Mouse (Mus musculus) megakaryocyte, embryonic 14.5 days (primary cell): Measurements from ENCODE around the gene Gm3448. TPM values are rescaled to one million over a fixed set of nuclear protein-coding genes. Genes with fewer than 3 reads are reported as not detected.
"Not testable (repeated sequence)": the region's sequence is repeated elsewhere in the genome, so short reads cannot be mapped to it uniquely, and the experiment has no call there.

Experiments used
- H3K27me3 ChIP-seq: replicated peaks from 2 replicates; pipeline ENCODE3; 2012; ENCODE audit warnings: inconsistent platforms
- H3K36me3 ChIP-seq: replicated peaks from 2 replicates; pipeline ENCODE3; 2012; ENCODE audit warnings: low read length, inconsistent platforms, mixed read lengths
- H3K4me1 ChIP-seq: 2 replicates; pipeline ENCODE4 v1.6.1; 2012; ENCODE audit warnings: inconsistent platforms
- H3K4me3 ChIP-seq: replicated peaks from 2 replicates; pipeline ENCODE3; 2012; ENCODE audit warnings: moderate library complexity, mild to moderate bottlenecking, inconsistent platforms
- H3K9me3 ChIP-seq: 2 replicates; pipeline ENCODE4 v1.6.1; 2012; ENCODE audit warnings: inconsistent platforms
- polyA plus RNA-seq: library from polyadenylated mRNA; stranded (reverse); fragments of >175 nt; gene quantifications from 2 replicates; pipeline ENCODE4 v1.2.3, GENCODE M21; 2012; ENCODE audit warnings: low replicate concordance; ENCODE audit not compliant: insufficient read depth

The Gm3448 gene
- polyA plus RNA-seq, 1 experiment: 0.10 TPM

GRCm38 (mm10) chr17:15024502-15025193 is 16.7 kb downstream of the Gm3448 start:
- not testable (repeated sequence) for H3K27me3 ChIP-seq, H3K4me1 ChIP-seq, H3K4me3 ChIP-seq

GRCm38 (mm10) chr17:15023878-15024492 is 17.4 kb downstream of the Gm3448 start:
- not testable (repeated sequence) for H3K27me3 ChIP-seq, H3K9me3 ChIP-seq, H3K36me3 ChIP-seq, H3K4me1 ChIP-seq, H3K4me3 ChIP-seq

More at GRCm38 (mm10) chr17:15024502-15025193, 16.7 kb downstream of the Gm3448 start:
- not testable (repeated sequence) for H3K9me3 ChIP-seq, H3K36me3 ChIP-seq

- not testable (repeated sequence) for H3K4me1 ChIP-seq, H3K27me3 ChIP-seq, H3K4me3 ChIP-seq, H3K9me3 ChIP-seq, H3K36me3 ChIP-seq
Observed at GRCm38 (mm10) chr17:15021503-15022220, 19.7 kb downstream of the Gm3448 start.

- not testable (repeated sequence) for H3K36me3 ChIP-seq, H3K4me3 ChIP-seq, H3K27me3 ChIP-seq
Observed at GRCm38 (mm10) chr17:15009706-15010413, 31.5 kb downstream of the Gm3448 start, which contains the start of gene Gm3435. TSS of gene Gm3435 (plus strand) at chr17:15010176.

GRCm38 (mm10) chr17:15009088-15009487 is 32.2 kb downstream of the Gm3448 start:
- H3K27me3 ChIP-seq, H3K9me3 ChIP-seq, H3K4me1 ChIP-seq, H3K36me3 ChIP-seq, H3K4me3 ChIP-seq: not testable (repeated sequence)

More at GRCm38 (mm10) chr17:15009706-15010413, 31.5 kb downstream of the Gm3448 start, which contains the start of gene Gm3435:
- H3K9me3 ChIP-seq, H3K4me1 ChIP-seq: not testable (repeated sequence)

GRCm38 (mm10) chr17:15000047-15000446 is 41.3 kb downstream of the Gm3448 start:
- not testable (repeated sequence) for H3K4me3 ChIP-seq

GRCm38 (mm10) chr17:14994140-14994539 is 47.2 kb downstream of the Gm3448 start:
- not testable (repeated sequence) for H3K4me1 ChIP-seq, H3K27me3 ChIP-seq, H3K4me3 ChIP-seq, H3K36me3 ChIP-seq, H3K9me3 ChIP-seq

More at GRCm38 (mm10) chr17:15000047-15000446, 41.3 kb downstream of the Gm3448 start:
- H3K27me3 ChIP-seq, H3K4me1 ChIP-seq, H3K36me3 ChIP-seq, H3K9me3 ChIP-seq: not testable (repeated sequence)

GRCm38 (mm10) chr17:14993139-14993832 is 48.1 kb downstream of the Gm3448 start:
- not testable (repeated sequence) for H3K4me1 ChIP-seq, H3K27me3 ChIP-seq, H3K36me3 ChIP-seq, H3K9me3 ChIP-seq, H3K4me3 ChIP-seq

- not testable (repeated sequence) for H3K4me3 ChIP-seq, H3K9me3 ChIP-seq, H3K27me3 ChIP-seq, H3K4me1 ChIP-seq, H3K36me3 ChIP-seq
Observed at GRCm38 (mm10) chr17:14992522-14993138, 48.7 kb downstream of the Gm3448 start.

- H3K36me3 ChIP-seq, H3K4me1 ChIP-seq, H3K9me3 ChIP-seq, H3K27me3 ChIP-seq: not testable (repeated sequence)
- H3K4me3 ChIP-seq: peak overlapping the region; percentile 85
Observed at GRCm38 (mm10) chr17:14990116-14990702, 51.1 kb downstream of the Gm3448 start.

GRCm38 (mm10) chr17:14978362-14979038 is 62.8 kb downstream of the Gm3448 start, which contains the start of the genes 9030025P20Rik and Gm3417:
TSS of gene 9030025P20Rik (plus strand) at chr17:14978468.
TSS of gene Gm3417 (minus strand) at chr17:14978790.
- H3K4me1 ChIP-seq, H3K4me3 ChIP-seq, H3K27me3 ChIP-seq, H3K9me3 ChIP-seq, H3K36me3 ChIP-seq: not testable (repeated sequence)

GRCm38 (mm10) chr17:14977718-14978361 is 63.5 kb downstream of the Gm3448 start:
- H3K4me1 ChIP-seq, H3K9me3 ChIP-seq, H3K27me3 ChIP-seq, H3K36me3 ChIP-seq, H3K4me3 ChIP-seq: not testable (repeated sequence)

GRCm38 (mm10) chr17:14968373-14968913 is 72.9 kb downstream of the Gm3448 start:
- H3K4me3 ChIP-seq, H3K9me3 ChIP-seq, H3K4me1 ChIP-seq, H3K27me3 ChIP-seq, H3K36me3 ChIP-seq: not testable (repeated sequence)
